Mouse (Mus musculus): Measurements from ENCODE around the gene Foxc1. TPM values are rescaled to one million over a fixed set of nuclear protein-coding genes. Genes with fewer than 3 reads are reported as not detected.
A peak's percentile ranks its signal among the peaks of the same experiment; 100 is the strongest.

The Foxc1 gene
- polyA plus RNA-seq, 1 experiment = 1.4 TPM

DNA sequence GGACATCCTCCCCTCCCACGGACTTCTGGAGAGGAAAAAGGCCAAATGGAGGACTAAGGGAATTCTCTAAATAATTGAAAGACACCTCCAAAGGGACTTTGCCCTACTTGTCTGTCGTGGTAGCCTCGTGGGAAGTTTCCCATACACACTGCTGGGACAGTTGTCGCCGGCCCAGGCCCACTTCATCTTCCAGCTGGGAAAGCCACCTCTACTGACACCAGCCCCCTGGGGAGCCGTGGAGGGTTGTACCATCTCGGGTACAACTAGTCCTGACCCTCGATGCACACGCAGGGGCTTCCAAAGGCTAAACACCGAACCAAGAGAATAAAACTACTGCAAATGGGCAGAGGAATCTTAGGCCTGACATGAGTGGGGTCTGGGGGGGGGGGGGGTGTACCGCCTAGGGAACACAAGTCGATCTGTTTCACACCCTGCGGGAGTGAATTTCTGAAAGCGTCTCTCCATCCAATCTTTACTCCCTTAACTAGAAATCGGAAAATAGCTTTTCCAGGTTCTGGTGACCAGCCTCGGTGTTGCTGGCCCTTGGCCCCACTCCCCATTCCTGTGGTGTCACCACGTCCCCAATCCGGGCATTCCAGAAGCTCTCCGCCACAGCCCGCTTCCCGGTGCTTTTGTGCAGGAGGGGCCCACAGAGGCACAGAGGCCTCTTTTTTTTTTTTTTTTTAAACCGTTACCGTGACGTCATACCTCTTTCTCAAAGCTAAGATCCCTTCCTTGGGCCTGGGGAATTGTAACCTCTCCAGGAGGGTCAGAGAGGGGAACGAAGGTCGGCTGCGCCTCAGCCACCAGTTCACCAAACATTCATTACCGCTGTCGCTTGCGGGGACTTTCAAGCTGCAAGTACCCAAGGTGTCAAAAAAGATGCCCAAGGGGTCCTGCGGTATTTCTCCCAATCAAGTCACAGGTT, 3.0 kb upstream of the Foxc1 start:
- Histone ChIP-seq H3K4me1 (ENCODE audit: control insufficient read depth, insufficient read depth, low read length) (peaks cover 7% of the 10 kb centered on the region), H3K4me3 (replicated peaks; ENCODE audit: extremely low read depth, low read depth, low read length) (no peak overlapping the region)
- 16% methylated on average over 31 of the region's 31 CpGs for WGBS
- DNase-seq = no peak
- TF ChIP-seq POLR2A (IDR thresholded peaks at IDR 0.05; ENCODE audit: borderline replicate concordance, extremely low read depth, low read depth, low read length) (no peak), CTCF (IDR thresholded peaks at IDR 0.05; ENCODE audit: insufficient read depth, low read length) (no peak)

DNA sequence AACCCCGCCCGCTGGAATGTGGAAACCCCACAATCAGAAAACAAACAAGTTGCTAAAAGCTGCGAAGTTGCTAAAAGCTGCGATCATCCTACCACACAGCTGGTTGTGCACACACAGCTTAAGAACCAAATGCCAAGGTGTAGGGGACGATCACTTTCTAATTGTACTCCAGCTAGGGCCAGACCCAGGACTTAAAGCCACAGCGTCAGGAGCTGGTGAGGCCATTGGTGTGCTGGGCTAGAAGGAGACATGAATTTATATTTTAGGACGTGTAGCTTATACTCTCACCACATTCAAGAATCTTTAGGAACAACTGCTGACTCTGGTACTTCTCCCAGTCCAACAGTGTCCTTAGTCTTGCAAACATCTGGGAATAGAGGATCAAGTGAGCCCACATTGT, 1.9 kb upstream of the Foxc1 start:
- WGBS = 29% methylated on average over 7 of the region's 7 CpGs
- TF ChIP-seq POLR2A (IDR thresholded peaks at IDR 0.05; ENCODE audit: borderline replicate concordance, extremely low read depth, low read depth, low read length) = no peak
- no peak for TF ChIP-seq CTCF (IDR thresholded peaks at IDR 0.05; ENCODE audit: insufficient read depth, low read length)
- Histone ChIP-seq H3K4me3 (replicated peaks; ENCODE audit: extremely low read depth, low read depth, low read length) (no peak overlapping the region), H3K4me1 (ENCODE audit: control insufficient read depth, insufficient read depth, low read length) (peaks cover 9% of the 10 kb centered on the region)
- no peak for DNase-seq

GRCm38 (mm10) chr13:31805831-31806427, 504 bp upstream of the Foxc1 start:
- H3K4me1 ChIP-seq (ENCODE audit: control insufficient read depth, insufficient read depth, low read length) = peaks cover 9% of the 10 kb centered on the region
- no peak for DNase-seq
- 12% methylated on average over 34 of the region's 34 CpGs for WGBS
- H3K4me3 ChIP-seq (replicated peaks; ENCODE audit: extremely low read depth, low read depth, low read length) = peak overlapping the region; percentile 34
- TF ChIP-seq POLR2A (IDR thresholded peaks at IDR 0.05; ENCODE audit: borderline replicate concordance, extremely low read depth, low read depth, low read length) = no peak
- no peak for TF ChIP-seq CTCF (IDR thresholded peaks at IDR 0.05; ENCODE audit: insufficient read depth, low read length)

- no peak for TF ChIP-seq POLR2A (IDR thresholded peaks at IDR 0.05; ENCODE audit: borderline replicate concordance, extremely low read depth, low read depth, low read length)
- TF ChIP-seq CTCF (IDR thresholded peaks at IDR 0.05; ENCODE audit: insufficient read depth, low read length) = no peak
- DNase-seq = peak; percentile 41
- WGBS = under 1% methylated on average over 101 of the region's 101 CpGs
- peaks cover 9% of the 10 kb centered on the region for H3K4me1 ChIP-seq (ENCODE audit: control insufficient read depth, insufficient read depth, low read length)
- H3K4me3 ChIP-seq (replicated peaks; ENCODE audit: extremely low read depth, low read depth, low read length) = peak overlapping the region; percentile 64
These were observed 680 bp downstream of the Foxc1 start for GRCm38 (mm10) chr13:31806890-31807735.

DNA sequence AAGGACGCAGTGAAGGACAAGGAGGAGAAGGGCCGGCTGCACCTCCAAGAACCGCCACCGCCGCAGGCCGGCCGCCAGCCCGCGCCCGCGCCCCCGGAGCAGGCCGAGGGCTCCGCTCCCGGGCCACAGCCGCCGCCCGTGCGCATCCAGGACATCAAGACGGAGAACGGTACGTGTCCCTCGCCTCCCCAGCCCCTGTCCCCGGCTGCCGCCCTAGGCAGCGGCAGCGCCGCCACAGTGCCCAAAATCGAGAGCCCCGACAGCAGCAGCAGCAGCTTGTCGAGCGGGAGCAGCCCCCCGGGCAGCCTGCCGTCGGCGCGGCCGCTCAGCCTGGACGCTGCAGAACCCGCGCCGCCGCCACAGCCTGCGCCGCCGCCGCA, 1.3 kb downstream of the Foxc1 start:
- H3K4me1 ChIP-seq (ENCODE audit: control insufficient read depth, insufficient read depth, low read length) = peaks cover 9% of the 10 kb centered on the region
- WGBS = 2% methylated on average over 47 of the region's 47 CpGs
- DNase-seq = no peak
- peak overlapping the region; percentile 57 for H3K4me3 ChIP-seq (replicated peaks; ENCODE audit: extremely low read depth, low read depth, low read length)
- TF ChIP-seq POLR2A (IDR thresholded peaks at IDR 0.05; ENCODE audit: borderline replicate concordance, extremely low read depth, low read depth, low read length) (no peak), CTCF (IDR thresholded peaks at IDR 0.05; ENCODE audit: insufficient read depth, low read length) (no peak)

GRCm38 (mm10) chr13:31808116-31808803, 1.8 kb downstream of the Foxc1 start:
- DNase-seq = peak; percentile 40
- WGBS = 2% methylated on average over 72 of the region's 73 CpGs
- no peak for TF ChIP-seq POLR2A (IDR thresholded peaks at IDR 0.05; ENCODE audit: borderline replicate concordance, extremely low read depth, low read depth, low read length)
- no peak for TF ChIP-seq CTCF (IDR thresholded peaks at IDR 0.05; ENCODE audit: insufficient read depth, low read length)
- peaks cover 9% of the 10 kb centered on the region for H3K4me1 ChIP-seq (ENCODE audit: control insufficient read depth, insufficient read depth, low read length)
- peak overlapping the region; percentile 62 for H3K4me3 ChIP-seq (replicated peaks; ENCODE audit: extremely low read depth, low read depth, low read length)

DNA sequence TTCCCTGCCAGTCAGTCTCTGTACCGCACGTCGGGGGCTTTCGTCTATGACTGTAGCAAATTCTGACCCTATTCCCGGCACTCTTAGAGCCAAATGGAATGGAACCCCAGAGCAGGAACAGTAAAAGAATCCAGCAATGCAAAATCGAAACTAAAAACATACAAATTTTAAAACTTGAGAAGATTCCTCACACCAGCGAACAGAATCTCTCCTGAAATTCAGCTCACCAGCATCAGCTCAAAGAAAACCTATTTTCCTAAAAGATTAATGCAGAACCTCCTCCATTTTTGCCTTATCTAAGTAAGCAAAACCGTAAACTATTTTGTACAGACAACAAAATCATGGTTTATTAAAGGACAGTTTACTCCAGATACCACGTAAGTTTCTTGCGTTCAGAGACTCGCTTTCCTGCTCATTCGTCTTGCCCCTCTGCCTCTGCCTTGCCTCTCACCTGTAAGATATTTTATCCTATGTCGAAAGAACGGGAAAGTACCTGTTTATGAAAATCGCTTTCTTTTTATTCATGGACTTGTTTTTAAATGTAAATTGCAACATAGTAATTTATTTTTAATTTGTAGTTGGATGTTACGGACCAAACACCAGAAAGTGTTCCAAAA, 2.5 kb downstream of the Foxc1 start:
- TF ChIP-seq CTCF (IDR thresholded peaks at IDR 0.05; ENCODE audit: insufficient read depth, low read length) = no peak
- TF ChIP-seq POLR2A (IDR thresholded peaks at IDR 0.05; ENCODE audit: borderline replicate concordance, extremely low read depth, low read depth, low read length) = no peak
- H3K4me3 ChIP-seq (replicated peaks; ENCODE audit: extremely low read depth, low read depth, low read length) = peak overlapping the region; percentile 62
- peaks cover 9% of the 10 kb centered on the region for H3K4me1 ChIP-seq (ENCODE audit: control insufficient read depth, insufficient read depth, low read length)
- no peak for DNase-seq
- WGBS = 25% methylated on average over 16 of the region's 16 CpGs

DNA sequence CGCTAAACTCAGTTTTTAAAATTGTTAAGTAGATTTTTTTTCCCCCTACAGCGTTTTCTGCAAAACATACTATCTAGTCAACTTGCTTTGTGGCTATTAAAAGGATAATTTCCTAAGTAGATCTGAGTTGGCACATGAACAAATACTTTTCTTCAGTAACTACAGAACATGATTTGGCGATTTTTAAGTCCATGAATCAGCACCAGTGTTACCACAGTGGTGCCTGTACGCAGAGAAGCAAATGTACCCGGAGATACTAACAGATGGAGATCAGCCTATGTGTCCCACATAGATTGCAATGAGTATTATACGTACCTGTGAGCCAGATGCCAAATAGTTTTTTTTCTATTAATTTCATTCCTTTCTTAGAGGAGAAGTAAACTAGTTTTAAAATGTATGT, 3.3 kb downstream of the Foxc1 start:
- Histone ChIP-seq H3K4me3 (replicated peaks; ENCODE audit: extremely low read depth, low read depth, low read length) (no peak overlapping the region), H3K4me1 (ENCODE audit: control insufficient read depth, insufficient read depth, low read length) (peaks cover 9% of the 10 kb centered on the region)
- 48% methylated on average over 6 of the region's 6 CpGs for WGBS
- DNase-seq = no peak
- no peak for TF ChIP-seq CTCF (IDR thresholded peaks at IDR 0.05; ENCODE audit: insufficient read depth, low read length)
- TF ChIP-seq POLR2A (IDR thresholded peaks at IDR 0.05; ENCODE audit: borderline replicate concordance, extremely low read depth, low read depth, low read length) = no peak

Measured in lung, adult 2 months (tissue).